Mouse (Mus musculus) naive thymus-derived CD4-positive, alpha-beta T cell, adult 2 months (primary cell): ENCODE data around the gene Gm3248.
"Not testable (repeated sequence)": the region's sequence is repeated elsewhere in the genome, so short reads cannot be mapped to it uniquely, and the experiment has no call there.

ENCODE experiments used
- DNase-seq: peaks from one replicate; pipeline ENCODE4 v3.0.0-alpha.2; 2011; ENCODE audit warnings: low read depth

Gm3248 gene

GRCm38 (mm10) chr14:5961635-5962034 is at the start of gene Gm3248:
Gene Gm3248, minus strand, starts transcription at chr14:5961745.
- DNase-seq = not testable (repeated sequence)

GRCm38 (mm10) chr14:5987136-5987535 is 25.6 kb upstream of the Gm3248 start:
- DNase-seq = not testable (repeated sequence)

- DNase-seq = not testable (repeated sequence)
Observed at GRCm38 (mm10) chr14:5979037-5979436, 17.5 kb upstream of the Gm3248 start, which contains the start of gene Gm3453. Gene Gm3453, minus strand, starts transcription at chr14:5979137.

- not testable (repeated sequence) for DNase-seq
Observed at GRCm38 (mm10) chr14:5962441-5962840, 896 bp upstream of the Gm3248 start.

- DNase-seq = not testable (repeated sequence)
Observed at GRCm38 (mm10) chr14:5961102-5961501, 443 bp downstream of the Gm3248 start.

- not testable (repeated sequence) for DNase-seq
Observed at GRCm38 (mm10) chr14:5960479-5960878, 1.1 kb downstream of the Gm3248 start.

GRCm38 (mm10) chr14:5923276-5923675 is 38.3 kb downstream of the Gm3248 start:
- not testable (repeated sequence) for DNase-seq

GRCm38 (mm10) chr14:5918330-5918942 is 43.1 kb downstream of the Gm3248 start:
- not testable (repeated sequence) for DNase-seq

- not testable (repeated sequence) for DNase-seq
Observed at GRCm38 (mm10) chr14:5913701-5914100, 47.8 kb downstream of the Gm3248 start.
